8 mouse cellular contexts compared by ENCODE assay signal in the genomic region with DNA sequence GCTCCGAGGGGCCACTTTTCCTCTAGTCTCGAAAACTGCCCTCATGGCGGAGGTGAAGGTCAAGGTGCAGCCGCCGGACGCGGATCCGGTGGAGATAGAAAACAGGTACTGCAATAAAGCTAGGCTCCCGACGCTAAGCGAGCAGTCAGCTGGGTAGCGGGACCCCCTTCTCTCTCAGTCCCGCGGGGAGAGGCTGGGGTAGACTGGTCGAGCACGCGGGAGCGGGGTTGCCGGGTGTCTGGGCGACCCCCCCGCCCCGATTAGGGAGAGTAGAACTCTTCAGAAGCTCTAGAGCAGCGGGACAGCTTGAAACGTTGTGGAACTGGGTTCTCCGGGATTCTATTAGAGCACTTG. TPM values are rescaled to one million over a fixed set of nuclear protein-coding genes. Genes with fewer than 3 reads are reported as not detected.
DNase-seq lines count a peak whose midpoint lies in the region; ATAC-seq and TF ChIP-seq lines count a peak whose summit lies in the region.

No protein-coding gene starts in this region.

- no peak for DNase-seq in lung, adult 2 months
- DNase-seq in lung, postnatal 36 days = no peak
- no peak for DNase-seq in embryonic facial prominence, embryonic 14.5 days (ENCODE audit: low spot score)
- DNase-seq in limb, embryonic 10.5 days (ENCODE audit: low spot score) = no peak
- DNase-seq in spleen, postnatal 14 days (ENCODE audit: low spot score in 2 of 2) = no peak
- no peak for DNase-seq in urinary bladder, adult 18-20 months (ENCODE audit: low spot score in 2 of 2)
- DNase-seq in adrenal gland, postnatal 10 days = no peak

- under 1% methylated on average over 25 of the region's 25 CpGs for WGBS in lung, adult 2 months
- whole genome bisulfite sequencing in embryonic facial prominence, embryonic 14.5 days = 0% methylated on average over 21 of the region's 25 CpGs
- under 1% methylated on average over 25 of the region's 25 CpGs for WGBS in limb, embryonic 10.5 days
- under 1% methylated on average over 25 of the region's 25 CpGs for WGBS in neural tube, embryonic 13.5 days

- peak; percentile 22 for ATAC-seq in embryonic facial prominence, embryonic 14.5 days (ENCODE audit: low read depth)
- ATAC-seq in neural tube, embryonic 13.5 days (ENCODE audit: low read depth) = peak; percentile 68

- peak overlapping the region; percentile 94 for H3K27ac ChIP-seq in embryonic facial prominence, embryonic 14.5 days (replicated peaks; ENCODE audit: low read depth, low read length)
- H3K27ac ChIP-seq in limb, embryonic 10.5 days = peak overlapping the region; percentile 92
- peak overlapping the region; percentile 97 for H3K27ac ChIP-seq in neural tube, embryonic 13.5 days (replicated peaks)

- no peak for TF ChIP-seq CTCF in lung, adult 2 months (IDR thresholded peaks at IDR 0.05; ENCODE audit: insufficient read depth, low read length)

- H3K27me3 ChIP-seq in embryonic facial prominence, embryonic 14.5 days (replicated peaks; ENCODE audit: control insufficient read depth, insufficient read depth, low read length) = 0 out of 2 replicates have a peak, but pooled peaks cover 11% of the 10 kb centered on the region
- peaks cover 9% of the 10 kb centered on the region; the same call in 1 of the 2 replicates for H3K27me3 ChIP-seq in limb, embryonic 10.5 days (ENCODE audit: low read depth, poor library complexity, severe bottlenecking)
- 0 out of 2 replicates have a peak, but pooled peaks cover 6% of the 10 kb centered on the region for H3K27me3 ChIP-seq in neural tube, embryonic 13.5 days

- TF ChIP-seq POLR2A in lung, adult 2 months (IDR thresholded peaks at IDR 0.05; ENCODE audit: borderline replicate concordance, extremely low read depth, low read depth, low read length) = no peak

- H3K4me3 ChIP-seq in lung, adult 2 months (replicated peaks; ENCODE audit: extremely low read depth, low read depth, low read length) = peak overlapping the region; percentile 94
- peak overlapping the region; percentile 98 for H3K4me3 ChIP-seq in embryonic facial prominence, embryonic 14.5 days (ENCODE audit: low read depth, low read length)
- peak overlapping the region; percentile 95 for H3K4me3 ChIP-seq in limb, embryonic 10.5 days
- H3K4me3 ChIP-seq in neural tube, embryonic 13.5 days = peak overlapping the region; percentile 95

- no peaks in the 10 kb centered on the region for H3K9me3 ChIP-seq in embryonic facial prominence, embryonic 14.5 days (ENCODE audit: control insufficient read depth, low read length)
- H3K9me3 ChIP-seq in limb, embryonic 10.5 days (replicated peaks) = no peaks in the 10 kb centered on the region
- H3K9me3 ChIP-seq in neural tube, embryonic 13.5 days = no peaks in the 10 kb centered on the region

- peak overlapping the region; percentile 78 for H3K4me2 ChIP-seq in embryonic facial prominence, embryonic 14.5 days (ENCODE audit: low read depth, low read length)
- peak overlapping the region; percentile 96 for H3K4me2 ChIP-seq in neural tube, embryonic 13.5 days

- H3K9ac ChIP-seq in embryonic facial prominence, embryonic 14.5 days (ENCODE audit: low read depth, low read length) = peak overlapping the region; percentile 95
- peak overlapping the region; percentile 92 for H3K9ac ChIP-seq in neural tube, embryonic 13.5 days

- H3K36me3 ChIP-seq in embryonic facial prominence, embryonic 14.5 days (ENCODE audit: control insufficient read depth, insufficient read depth, low read length) = peaks cover 25% of the 10 kb centered on the region
- H3K36me3 ChIP-seq in limb, embryonic 10.5 days = peaks cover 24% of the 10 kb centered on the region
- H3K36me3 ChIP-seq in neural tube, embryonic 13.5 days = peaks cover 19% of the 10 kb centered on the region

- 0 out of 2 replicates have a peak, but pooled peaks cover 5% of the 10 kb centered on the region for H3K4me1 ChIP-seq in lung, adult 2 months (ENCODE audit: control insufficient read depth, insufficient read depth, low read length)
- H3K4me1 ChIP-seq in embryonic facial prominence, embryonic 14.5 days (ENCODE audit: control insufficient read depth, insufficient read depth, low read length) = peaks cover 6% of the 10 kb centered on the region; the same call in 1 of the 2 replicates
- peaks cover 15% of the 10 kb centered on the region for H3K4me1 ChIP-seq in limb, embryonic 10.5 days
- H3K4me1 ChIP-seq in neural tube, embryonic 13.5 days (replicated peaks) = peaks cover 31% of the 10 kb centered on the region

RNA-seq across cellular contexts. Expression of a gene that starts 0.3 kb away (rescaled TPM):
- 4.5 and 8.5 TPM in 2 replicates for polyA plus RNA-seq in lung, adult 2 months (2012; rRNA removed)
- polyA plus RNA-seq in embryonic facial prominence, embryonic 14.5 days (2014; fragmentation: Nextera tagmentation; extraction: Ambion mirVana) = 20.7 and 24.0 TPM in 2 replicates
- polyA plus RNA-seq in limb, embryonic 10.5 days (2016; fragmentation: Nextera tagmentation; extraction: Ambion mirVana) = 29.7 and 35.8 TPM in 2 replicates
- polyA plus RNA-seq in neural tube, embryonic 13.5 days (2015; fragmentation: Nextera tagmentation; extraction: Ambion mirVana) = 27.4 and 28.4 TPM in 2 replicates
- 10 to 100 TPM; 17.0 to 20.7 TPM for total RNA-seq in adrenal gland, postnatal 10 days (2021)

RNA-seq across cellular contexts. Expression of a gene that starts 0.6 kb away (rescaled TPM):
- 1.3 and 2.1 TPM in 2 replicates for polyA plus RNA-seq in lung, adult 2 months (2012; rRNA removed)
- 1.5 and 2.6 TPM in 2 replicates for polyA plus RNA-seq in embryonic facial prominence, embryonic 14.5 days (2014; fragmentation: Nextera tagmentation; extraction: Ambion mirVana)
- polyA plus RNA-seq in limb, embryonic 10.5 days (2016; fragmentation: Nextera tagmentation; extraction: Ambion mirVana) = 1.0 and 1.4 TPM in 2 replicates
- 9.7 and 12.9 TPM in 2 replicates for polyA plus RNA-seq in neural tube, embryonic 13.5 days (2015; fragmentation: Nextera tagmentation; extraction: Ambion mirVana)
- total RNA-seq in adrenal gland, postnatal 10 days (2021) = 1 to 10 TPM in 1 of 2 experiments, under 1 TPM in 1; 0.99 to 3.5 TPM

RNA-seq across cellular contexts. Expression of a gene that starts 22.9 kb away (rescaled TPM):
- 11.9 and 15.4 TPM in 2 replicates for polyA plus RNA-seq in lung, adult 2 months (2012; rRNA removed)
- 59.7 and 65.8 TPM in 2 replicates for polyA plus RNA-seq in embryonic facial prominence, embryonic 14.5 days (2014; fragmentation: Nextera tagmentation; extraction: Ambion mirVana)
- polyA plus RNA-seq in limb, embryonic 10.5 days (2016; fragmentation: Nextera tagmentation; extraction: Ambion mirVana) = 66.0 and 67.0 TPM in 2 replicates
- 62.1 and 64.9 TPM in 2 replicates for polyA plus RNA-seq in neural tube, embryonic 13.5 days (2015; fragmentation: Nextera tagmentation; extraction: Ambion mirVana)
- 10 to 100 TPM; 26.0 to 27.3 TPM for total RNA-seq in adrenal gland, postnatal 10 days (2021)

RNA-seq across cellular contexts. Expression of a gene that starts 28.2 kb away (rescaled TPM):
- polyA plus RNA-seq in lung, adult 2 months (2012; rRNA removed) = 37.7 and 51.0 TPM in 2 replicates
- 78.8 and 82.8 TPM in 2 replicates for polyA plus RNA-seq in embryonic facial prominence, embryonic 14.5 days (2014; fragmentation: Nextera tagmentation; extraction: Ambion mirVana)
- 105 and 112 TPM in 2 replicates for polyA plus RNA-seq in limb, embryonic 10.5 days (2016; fragmentation: Nextera tagmentation; extraction: Ambion mirVana)
- 75.2 and 75.6 TPM in 2 replicates for polyA plus RNA-seq in neural tube, embryonic 13.5 days (2015; fragmentation: Nextera tagmentation; extraction: Ambion mirVana)
- total RNA-seq in adrenal gland, postnatal 10 days (2021) = 10 to 100 TPM; 55.0 to 66.7 TPM
